Mouse (Mus musculus) MEL (cell line): ENCODE results near the gene Gm13101. TPM values are rescaled to one million over a fixed set of nuclear protein-coding genes. Genes with fewer than 3 reads are reported as not detected.
"Not testable (repeated sequence)": the region's sequence is repeated elsewhere in the genome, so short reads cannot be mapped to it uniquely, and the experiment has no call there.

ENCODE experiments used
- DNase-seq: peaks from one replicate; pipeline ENCODE4 v3.0.0; 2011; ENCODE audit warnings: low read depth, low spot score
- H3K27ac ChIP-seq: 2 replicates; pipeline ENCODE4 v1.5.1; 2012; ENCODE audit warnings: low read depth, mild to moderate bottlenecking, control low read depth, low read length, moderate library complexity; ENCODE audit not compliant: control insufficient read depth
- H3K27me3 ChIP-seq, 2 experiments: fragments of 150-350 bp in 1 of 2; sonication (generic) in 1 of 2; 2 replicates each; pipeline ENCODE4 v1.6.1; 2012; ENCODE audit warnings: low read length in 2 of 2, mild to moderate bottlenecking in 2 of 2, improper control_type of control experiment in 1 of 2, moderate library complexity in 1 of 2; ENCODE audit not compliant: insufficient read depth in 2 of 2, control insufficient read depth in 1 of 2
- H3K36me3 ChIP-seq, 2 experiments: 2 replicates each; pipeline ENCODE4 v1.6.1; 2012 to 2014; ENCODE audit warnings: low read length in 2 of 2, improper control_type of control experiment in 1 of 2, inconsistent platforms in 1 of 2, mild to moderate bottlenecking in 1 of 2; ENCODE audit not compliant: insufficient read depth in 2 of 2, control insufficient read depth in 1 of 2
- H3K4me1 ChIP-seq, 2 experiments: fragments of 150-350 bp in 1 of 2; sonication (generic) in 1 of 2; 2 replicates each; pipeline ENCODE4 v1.6.1; 2012; ENCODE audit warnings: low read length in 2 of 2, improper control_type of control experiment in 1 of 2, mild to moderate bottlenecking in 1 of 2; ENCODE audit not compliant: insufficient read depth in 2 of 2, control insufficient read depth in 1 of 2
- H3K4me3 ChIP-seq, 2 experiments: fragments of 150-350 bp in 1 of 2; sonication (generic) in 1 of 2; 2 replicates each; pipeline ENCODE4 v1.5.1; 2012; ENCODE audit warnings: low read depth in 2 of 2, low read length in 2 of 2, mild to moderate bottlenecking in 2 of 2, moderate library complexity in 2 of 2, control low read depth in 1 of 2, improper control_type of control experiment in 1 of 2; ENCODE audit not compliant: control insufficient read depth in 1 of 2, insufficient read depth in 1 of 2
- H3K79me2 ChIP-seq: 2 replicates; pipeline ENCODE4 v1.6.1; 2012; ENCODE audit warnings: mild to moderate bottlenecking, low read length, moderate library complexity; ENCODE audit not compliant: control insufficient read depth, poor library complexity, insufficient read depth
- H3K9ac ChIP-seq: 2 replicates; pipeline ENCODE4 v1.6.1; 2012; ENCODE audit warnings: low read depth, mild to moderate bottlenecking, control low read depth, low read length, moderate library complexity; ENCODE audit not compliant: control insufficient read depth, poor library complexity, severe bottlenecking
- H3K9me3 ChIP-seq: fragments of 150-350 bp; sonication (generic); replicated peaks from 2 replicates; pipeline ENCODE4 v1.6.1; 2012; ENCODE audit warnings: mild to moderate bottlenecking, low read length, improper control_type of control experiment, moderate library complexity; ENCODE audit not compliant: insufficient read depth
- polyA plus RNA-seq, 2 experiments: library from polyadenylated mRNA; stranded (reverse) in 1 of 2; unstranded in 1 of 2; fragments of >175 nt in 1 of 2; fragments of >200 nt in 1 of 2; gene quantifications; 2 replicates each; pipeline versions ENCODE4 v1.2.1 to v1.2.4; 2012; ENCODE audit warnings: low replicate concordance in 2 of 2, low read depth in 1 of 2; ENCODE audit not compliant: insufficient read length in 2 of 2, insufficient read depth in 1 of 2, missing spikeins in 1 of 2
- total RNA-seq: library from RNA; depleted of rRNA; stranded (reverse); fragments of 300-350 nt; gene quantifications from 2 replicates; pipeline ENCODE4 v1.2.3, GENCODE M21; 2012; rRNA removed

Gene Gm13101
- not detected in 2 replicates for total RNA-seq
- not detected for polyA plus RNA-seq

GRCm38 (mm10) chr4:143966850-143967249 is at the start of gene Gm13101:
Gene Gm13101, minus strand, starts transcription at chr4:143966950.
- H3K79me2 ChIP-seq, H3K27me3 ChIP-seq, H3K9ac ChIP-seq, H3K36me3 ChIP-seq, H3K9me3 ChIP-seq, H3K4me1 ChIP-seq, H3K4me3 ChIP-seq, DNase-seq, H3K27ac ChIP-seq: not testable (repeated sequence)

GRCm38 (mm10) chr4:143994269-143994668 is 27.5 kb upstream of the Gm13101 start, which contains the start of gene Pramef17:
Gene Pramef17, minus strand, starts transcription at chr4:143994369.
- H3K4me3 ChIP-seq, DNase-seq, H3K27me3 ChIP-seq, H3K36me3 ChIP-seq, H3K4me1 ChIP-seq, H3K79me2 ChIP-seq, H3K27ac ChIP-seq, H3K9ac ChIP-seq, H3K9me3 ChIP-seq: not testable (repeated sequence)

DNA sequence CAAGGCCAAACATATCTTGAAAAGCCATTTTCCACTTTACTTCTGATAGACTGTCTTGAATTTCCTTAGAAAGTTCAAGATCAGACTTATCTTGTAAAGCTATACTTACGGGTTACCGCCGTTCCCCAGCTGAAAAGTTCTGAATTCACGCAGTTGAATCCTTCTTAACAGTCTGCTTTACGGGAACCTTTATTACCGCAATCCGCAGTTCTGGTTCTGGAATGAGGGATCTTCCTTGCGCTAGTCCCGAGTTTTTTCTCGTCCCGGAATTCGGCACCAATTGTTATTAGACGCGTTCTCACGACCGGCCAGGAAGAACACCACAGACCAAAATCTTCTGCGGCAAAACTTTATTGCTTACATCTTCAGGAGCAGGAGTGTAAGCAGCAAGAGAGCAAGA is 21.4 kb upstream of the Gm13101 start:
- DNase-seq, H3K4me3 ChIP-seq, H3K27ac ChIP-seq, H3K79me2 ChIP-seq, H3K36me3 ChIP-seq, H3K4me1 ChIP-seq, H3K27me3 ChIP-seq, H3K9ac ChIP-seq, H3K9me3 ChIP-seq: not testable (repeated sequence)

DNA sequence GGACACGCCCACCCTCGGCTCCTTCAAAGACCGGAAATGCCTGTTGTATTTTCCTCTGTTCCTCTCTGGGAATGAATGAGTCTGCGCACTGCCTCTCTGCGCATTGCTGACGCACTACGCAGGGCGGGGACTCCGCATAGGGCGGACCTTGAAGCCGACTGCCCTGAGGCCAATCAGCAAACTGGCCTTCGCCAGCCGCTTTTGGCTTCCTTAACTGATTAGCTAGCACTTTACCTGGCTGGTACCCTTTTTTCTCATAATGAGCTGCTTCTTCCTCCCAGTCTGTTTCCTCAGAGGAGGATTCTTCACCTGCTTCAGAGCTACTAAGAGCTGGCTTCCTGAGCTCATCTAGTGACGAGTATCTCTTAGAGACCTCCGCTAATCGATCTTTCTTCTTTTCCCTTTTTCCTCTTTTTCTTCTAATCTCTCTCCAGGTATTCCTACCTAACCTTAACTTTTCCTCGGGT is 20.8 kb upstream of the Gm13101 start:
- DNase-seq, H3K9ac ChIP-seq, H3K4me3 ChIP-seq, H3K27me3 ChIP-seq, H3K79me2 ChIP-seq, H3K36me3 ChIP-seq, H3K4me1 ChIP-seq, H3K9me3 ChIP-seq, H3K27ac ChIP-seq: not testable (repeated sequence)

DNA sequence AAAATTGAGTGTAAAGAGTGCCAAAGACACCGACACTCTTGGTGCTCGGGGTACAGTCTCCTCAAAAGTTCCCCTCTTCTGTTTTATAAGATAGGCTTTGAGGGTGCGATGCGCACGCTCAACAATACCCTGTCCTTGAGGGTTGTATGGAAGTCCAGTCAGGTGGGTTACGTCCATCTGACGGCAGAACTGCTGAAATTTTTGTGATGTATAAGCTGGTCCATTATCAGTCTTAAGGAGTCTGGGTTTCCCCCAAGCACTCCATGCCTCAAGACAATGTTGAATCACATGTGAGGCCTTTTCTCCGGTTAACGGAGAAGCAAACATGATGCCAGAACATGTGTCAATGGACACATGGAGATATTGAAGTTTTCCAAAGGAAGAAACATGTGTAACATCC is 19.0 kb upstream of the Gm13101 start:
- H3K4me1 ChIP-seq = not testable (repeated sequence)

GRCm38 (mm10) chr4:143985165-143985564 is 18.4 kb upstream of the Gm13101 start:
- DNase-seq, H3K27me3 ChIP-seq, H3K9me3 ChIP-seq, H3K27ac ChIP-seq, H3K79me2 ChIP-seq, H3K9ac ChIP-seq, H3K4me3 ChIP-seq, H3K4me1 ChIP-seq, H3K36me3 ChIP-seq: not testable (repeated sequence)

More for the DNA sequence above, 19.0 kb upstream of the Gm13101 start:
- H3K9me3 ChIP-seq, H3K27me3 ChIP-seq, H3K79me2 ChIP-seq, H3K27ac ChIP-seq, H3K36me3 ChIP-seq, H3K4me3 ChIP-seq, DNase-seq, H3K9ac ChIP-seq: not testable (repeated sequence)

- H3K9ac ChIP-seq, H3K79me2 ChIP-seq: not testable (repeated sequence)
Measured at GRCm38 (mm10) chr4:143983446-143983845, 16.7 kb upstream of the Gm13101 start.

More at GRCm38 (mm10) chr4:143983446-143983845, 16.7 kb upstream of the Gm13101 start:
- H3K27me3 ChIP-seq, H3K4me3 ChIP-seq, H3K9me3 ChIP-seq, H3K27ac ChIP-seq, DNase-seq, H3K36me3 ChIP-seq, H3K4me1 ChIP-seq: not testable (repeated sequence)
